Mouse (Mus musculus) T-cell, adult 2 months (primary cell): ENCODE measurements around the gene 1700123O20Rik.

ENCODE experiments used
- DNase-seq: peaks from one replicate; pipeline ENCODE4 v3.0.0; 2022; ENCODE audit warnings: low spot score

The 1700123O20Rik gene

DNA sequence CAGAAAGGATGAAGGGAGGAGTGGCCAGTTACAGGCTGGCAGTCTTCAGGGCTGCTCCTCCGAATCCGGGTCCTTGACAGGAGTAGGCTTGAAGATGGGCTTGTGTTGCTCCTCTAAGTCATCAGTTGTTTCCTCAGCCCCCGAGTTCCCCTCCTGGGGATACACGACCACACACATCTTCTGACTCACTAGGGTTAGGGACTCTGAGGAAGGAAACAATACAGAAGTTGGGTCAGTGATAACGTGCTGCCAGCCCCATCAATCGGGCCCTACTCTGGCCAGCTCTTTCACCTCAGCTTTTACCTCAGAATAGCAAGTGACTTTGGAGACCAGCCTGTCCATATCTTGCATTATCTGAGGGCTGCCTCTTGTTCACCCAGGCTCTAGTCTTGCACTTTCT, 38.0 kb downstream of the 1700123O20Rik start:
- DNase-seq = no peak

DNA sequence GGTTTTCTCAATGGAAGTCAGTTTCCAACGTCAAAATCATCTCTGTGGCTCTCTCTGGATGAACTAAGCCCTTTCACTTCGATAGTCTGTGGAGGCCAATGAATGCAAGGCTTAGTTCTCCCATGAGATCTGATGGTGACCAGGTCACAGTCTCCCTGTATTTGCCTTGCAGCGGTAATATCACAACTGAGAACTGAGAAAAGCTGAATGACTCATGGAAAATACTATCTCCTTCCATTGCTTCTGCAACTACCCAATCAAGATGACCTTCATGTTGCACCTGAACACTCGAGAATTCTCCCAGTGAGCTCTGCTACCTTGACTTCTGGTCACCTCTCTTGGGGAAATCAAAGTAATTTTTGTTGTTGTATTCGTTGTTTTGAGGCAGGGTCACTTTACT, 41.5 kb downstream of the 1700123O20Rik start:
- DNase-seq = no peak

DNA sequence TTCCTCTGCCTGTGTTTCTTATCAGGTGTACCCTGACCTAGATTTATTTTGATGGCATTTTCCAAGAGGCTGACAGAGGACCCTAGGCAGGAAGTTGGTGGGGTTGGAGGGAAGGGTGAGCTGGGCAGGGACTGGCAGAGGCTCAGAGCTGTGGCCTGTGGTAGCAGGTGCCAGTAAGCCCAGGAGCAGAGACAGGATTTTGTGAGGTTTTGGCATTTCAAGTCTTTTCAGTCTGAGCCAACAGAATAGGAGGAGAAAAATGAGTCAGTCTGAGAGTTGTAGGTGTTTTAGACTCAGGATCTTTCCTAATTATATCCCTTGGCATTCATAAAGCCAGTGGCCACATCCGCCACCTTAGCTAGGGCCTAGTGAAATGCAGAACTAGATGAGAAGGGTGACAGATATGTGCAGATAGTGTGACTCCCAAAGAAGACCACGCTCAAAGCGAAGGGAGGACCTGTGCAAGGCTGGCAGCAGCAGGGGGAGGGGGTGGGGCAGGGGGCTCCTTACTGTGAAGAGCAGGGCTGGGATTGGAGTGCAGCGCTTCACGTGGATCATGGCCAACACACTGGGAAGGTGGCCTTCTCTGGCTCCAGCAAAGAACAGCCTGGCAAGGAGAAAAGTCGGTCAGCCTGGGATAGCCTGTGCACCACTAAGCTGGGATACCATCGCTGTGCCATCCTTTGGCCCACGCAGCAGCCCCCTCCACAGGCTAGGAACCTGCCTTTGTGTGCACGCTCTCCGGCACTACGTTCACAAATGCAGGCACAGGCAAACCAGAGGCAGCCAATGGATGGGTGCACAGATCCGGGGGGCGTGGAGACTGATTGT, 43.0 kb downstream of the 1700123O20Rik start:
- DNase-seq = no peak

DNA sequence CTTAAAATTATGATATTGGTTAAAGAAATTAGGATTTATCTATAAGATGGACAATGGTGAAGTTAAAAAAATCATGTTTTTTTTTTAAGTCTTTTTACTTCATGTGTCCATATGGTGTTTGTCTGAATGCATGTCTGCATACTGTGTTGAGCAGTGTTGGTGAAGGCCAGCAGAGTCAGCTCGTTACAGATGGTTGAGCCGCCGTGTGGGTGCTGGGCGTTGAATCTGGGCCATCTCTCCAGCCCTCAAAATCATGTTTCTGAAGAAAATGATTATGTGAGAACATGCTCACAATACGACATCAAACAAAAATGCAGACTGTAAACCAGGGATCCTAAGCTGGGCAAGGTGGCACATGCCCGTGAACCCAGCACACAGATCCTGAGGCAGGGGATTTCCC, 44.3 kb downstream of the 1700123O20Rik start:
- DNase-seq = no peak

DNA sequence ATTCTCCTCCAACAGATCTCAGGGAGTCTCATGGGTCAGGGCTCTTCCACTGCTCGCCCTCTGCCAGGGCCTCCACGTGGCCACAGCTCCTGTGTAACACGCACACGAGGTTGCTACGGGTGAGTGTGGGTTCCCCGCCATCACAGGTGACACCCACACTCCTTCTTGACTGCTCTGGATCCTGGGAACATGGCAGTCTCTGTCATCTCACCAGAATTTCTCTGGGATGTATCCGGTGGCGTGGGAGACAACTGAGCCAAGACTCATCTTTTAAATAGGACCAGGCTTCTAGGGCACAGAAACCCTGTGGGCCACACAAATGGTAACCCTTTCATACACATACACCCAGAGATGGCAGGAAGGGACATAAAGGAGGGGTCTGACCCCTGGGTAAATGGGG, 46.2 kb downstream of the 1700123O20Rik start:
- DNase-seq = no peak

DNA sequence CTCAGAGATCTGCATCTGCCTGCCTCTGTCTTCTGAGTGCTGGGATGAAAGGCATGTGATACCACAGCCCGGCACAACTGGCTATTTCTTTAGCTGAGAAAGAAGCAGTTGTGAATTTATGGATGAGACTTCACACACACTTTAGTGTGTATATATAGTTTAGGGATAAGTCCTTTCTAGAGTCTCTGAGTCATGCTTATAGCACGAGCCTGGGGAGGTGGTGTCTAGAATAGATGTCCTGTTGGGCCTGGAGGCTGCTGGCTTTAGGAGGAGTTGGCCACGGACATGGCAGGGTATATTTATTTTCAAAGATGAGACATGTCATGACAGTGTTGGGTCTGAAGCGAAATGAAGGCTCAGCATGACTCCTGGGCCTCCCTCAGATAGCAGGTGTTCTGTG, 48.0 kb downstream of the 1700123O20Rik start:
- DNase-seq = no peak

DNA sequence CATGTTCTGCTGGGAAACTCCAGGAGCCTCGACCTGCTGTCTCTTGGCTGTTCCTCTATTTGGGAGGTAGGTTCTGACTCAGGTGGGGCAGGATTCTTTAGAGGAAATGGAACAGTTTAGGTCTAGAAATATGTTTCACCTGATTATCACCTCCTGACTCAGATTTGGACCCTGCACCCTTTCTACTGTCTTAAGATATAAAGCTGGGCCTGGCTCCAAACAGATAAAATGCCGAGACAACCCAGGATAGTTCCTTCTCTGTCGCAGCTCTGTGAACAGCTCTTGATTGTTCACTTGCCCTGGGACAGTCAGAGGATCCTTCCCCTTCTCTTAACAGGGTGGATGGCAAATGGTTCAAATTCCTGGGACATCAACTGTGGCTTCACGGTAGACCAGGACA, 49.2 kb downstream of the 1700123O20Rik start:
- DNase-seq = no peak

DNA sequence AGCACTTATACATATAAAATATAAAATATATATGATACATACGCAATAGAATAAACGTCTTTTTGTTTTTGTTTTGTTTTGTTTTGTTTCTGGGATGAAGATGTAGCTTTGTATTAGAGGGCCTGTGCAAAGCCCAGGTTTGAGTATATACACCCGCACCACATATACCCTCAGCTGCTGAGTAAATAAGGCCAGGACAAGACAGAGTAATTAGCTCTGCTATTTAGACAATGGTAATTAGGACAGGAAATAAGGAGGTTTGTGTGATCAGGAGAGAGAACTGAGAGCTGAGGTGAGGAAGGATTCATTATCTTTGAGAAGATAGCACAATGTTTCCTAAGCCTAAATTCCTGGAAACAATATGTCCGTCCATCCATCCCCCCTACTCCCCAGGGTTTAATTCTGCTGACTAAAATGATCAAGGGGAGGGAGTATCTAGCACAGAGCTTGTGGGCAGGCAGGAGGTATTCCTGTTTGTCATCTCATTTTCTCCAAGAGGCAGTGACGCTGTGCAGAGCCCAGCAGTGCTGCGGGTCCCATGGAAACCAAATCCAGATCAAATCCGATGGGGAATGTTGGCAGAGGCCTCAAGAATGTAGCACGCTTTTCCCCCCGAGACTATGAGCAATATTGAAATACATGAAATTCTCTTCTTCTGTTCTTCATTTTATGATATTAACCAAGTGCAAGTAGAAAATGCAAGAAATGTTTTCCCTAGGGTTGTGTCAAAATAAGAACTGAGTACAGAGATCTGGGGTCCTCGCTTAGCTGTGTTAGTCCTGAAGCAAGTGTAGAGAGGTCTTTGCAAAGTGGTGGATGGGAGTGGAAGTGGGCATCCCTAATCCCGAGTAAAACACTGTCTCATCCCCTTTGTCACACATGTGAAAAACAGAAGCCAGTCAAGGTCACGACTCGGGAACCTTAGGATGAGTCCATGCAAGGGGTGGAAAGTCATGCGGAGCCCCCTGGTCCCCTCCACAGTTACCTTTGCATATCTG, 50.8 kb downstream of the 1700123O20Rik start:
- DNase-seq = no peak

DNA sequence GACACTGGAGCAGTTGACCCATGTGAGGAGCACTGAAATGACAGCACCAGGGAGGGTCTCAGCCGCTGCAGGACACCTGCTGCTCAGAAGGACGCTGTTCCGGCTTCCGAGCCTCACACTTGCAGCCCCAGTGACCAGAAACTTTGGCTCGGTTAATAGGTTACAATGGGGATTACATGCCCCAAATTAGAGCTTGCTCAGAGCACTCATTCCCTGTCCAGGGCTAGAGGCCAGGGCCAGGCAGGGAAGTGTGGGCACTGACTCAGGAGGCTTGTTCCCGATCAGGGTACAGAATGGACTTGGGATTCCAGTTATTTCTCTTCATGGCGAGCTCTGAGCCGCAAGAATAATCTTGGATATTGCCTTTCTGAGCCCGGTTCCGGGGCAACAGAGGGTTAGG, 51.6 kb downstream of the 1700123O20Rik start:
- DNase-seq = no peak
